Mouse (Mus musculus) forebrain, embryonic 14.5 days (tissue): Measurements from ENCODE around the gene Echdc2. TPM values are rescaled to one million over a fixed set of nuclear protein-coding genes. Genes with fewer than 3 reads are reported as not detected.
"Not testable (repeated sequence)": the region's sequence is repeated elsewhere in the genome, so short reads cannot be mapped to it uniquely, and the experiment has no call there.

Source experiments
- ATAC-seq: fragments of 200-750 bp; cut with Nextera tagmentation; 2 replicates; pipeline ENCODE4 v1.8.0; 2017; ENCODE audit warnings: mild to moderate bottlenecking, moderate library complexity
- DNase-seq: peaks from one replicate; pipeline ENCODE4 v3.0.0-alpha.2; 2015; ENCODE audit warnings: low spot score
- H3K27ac ChIP-seq: fragments of 300-500 bp; sonication (generic); 2 replicates; pipeline ENCODE4 v1.5.1; 2014; ENCODE audit warnings: low read depth, mild to moderate bottlenecking, control low read depth, low read length, moderate library complexity
- H3K27me3 ChIP-seq: fragments of 300-500 bp; sonication (generic); replicated peaks from 2 replicates; pipeline ENCODE4 v1.6.1; 2014; ENCODE audit warnings: low read length, control low read depth, mixed read lengths; ENCODE audit not compliant: control insufficient read depth, insufficient read depth
- H3K36me3 ChIP-seq: fragments of 300-500 bp; sonication (generic); 2 replicates; pipeline ENCODE4 v1.6.1; 2014; ENCODE audit warnings: low read length, control low read depth; ENCODE audit not compliant: control insufficient read depth, insufficient read depth
- H3K4me1 ChIP-seq: fragments of 300-500 bp; sonication (generic); 2 replicates; pipeline ENCODE4 v1.6.1; 2014; ENCODE audit warnings: antibody characterized with exemption, low read length, control low read depth; ENCODE audit not compliant: control insufficient read depth, insufficient read depth
- H3K4me2 ChIP-seq: fragments of 300-500 bp; sonication (generic); 2 replicates; pipeline ENCODE4 v1.6.1; 2014; ENCODE audit warnings: mild to moderate bottlenecking, control low read depth, low read length
- H3K4me3 ChIP-seq: fragments of 300-500 bp; sonication (generic); 2 replicates; pipeline ENCODE4 v1.5.1; 2014; ENCODE audit warnings: low read depth, low read length, control low read depth
- H3K9ac ChIP-seq: fragments of 300-500 bp; sonication (generic); 2 replicates; pipeline ENCODE4 v1.6.1; 2014; ENCODE audit warnings: mild to moderate bottlenecking, low read length, control low read depth, moderate library complexity
- H3K9me3 ChIP-seq: fragments of 300-500 bp; sonication (generic); replicated peaks from 2 replicates; pipeline ENCODE4 v1.6.1; 2016; ENCODE audit warnings: low read length, control low read depth, mixed read lengths; ENCODE audit not compliant: control insufficient read depth
- WGBS: fragments of 180-500 bp; shearing (Covaris S2); extraction: QIAGEN DNeasy Blood & Tissue Kit; methylation state at CpG from one replicate; pipeline ENCODE4 v1.1.7; 2014; 5-methylcytosine and 5-hydroxymethylcytosine counted together
- polyA plus RNA-seq: library from polyadenylated mRNA; unstranded; fragments of >200 nt; fragmentation: Nextera tagmentation; extraction: Ambion mirVana; gene quantifications from 2 replicates; pipeline ENCODE4 v1.2.1, GENCODE M21; 2014

Echdc2 gene
- polyA plus RNA-seq, 1 experiment from 2014 or later = 11.8 TPM

GRCm38 (mm10) chr4:108130452-108130851 lies 34.8 kb upstream of the Echdc2 start:
- Histone ChIP-seq H3K27ac (no peak overlapping the region), H3K9me3 (no peaks in the 10 kb centered on the region), H3K9ac (no peak overlapping the region), H3K4me3 (no peak overlapping the region), H3K27me3 (no peaks in the 10 kb centered on the region), H3K36me3 (no peaks in the 10 kb centered on the region), H3K4me1 (no peaks in the 10 kb centered on the region), H3K4me2 (no peak overlapping the region)
- WGBS = 83% methylated on average over 3 of the region's 3 CpGs
- ATAC-seq (no peak), DNase-seq (no peak)

- WGBS = 90% methylated on average over 5 of the region's 5 CpGs
- ATAC-seq (no peak), DNase-seq (no peak)
- Histone ChIP-seq H3K36me3 (no peaks in the 10 kb centered on the region), H3K4me1 (no peaks in the 10 kb centered on the region), H3K4me2 (no peak overlapping the region), H3K9ac (no peak overlapping the region), H3K9me3 (no peaks in the 10 kb centered on the region), H3K27ac (no peak overlapping the region), H3K4me3 (no peak overlapping the region), H3K27me3 (no peaks in the 10 kb centered on the region)
These were observed 28.3 kb upstream of the Echdc2 start for GRCm38 (mm10) chr4:108136938-108137337.

- not testable (repeated sequence) for H3K9me3 ChIP-seq, H3K4me3 ChIP-seq, ATAC-seq, DNase-seq, H3K9ac ChIP-seq, H3K27me3 ChIP-seq, H3K4me2 ChIP-seq, H3K4me1 ChIP-seq, H3K27ac ChIP-seq, H3K36me3 ChIP-seq
- 88% methylated on average over 2 of the region's 2 CpGs for WGBS
These were observed 22.1 kb upstream of the Echdc2 start for GRCm38 (mm10) chr4:108143178-108143577.

- Histone ChIP-seq H3K36me3 (no peaks in the 10 kb centered on the region), H3K27ac (no peak overlapping the region), H3K4me1 (no peaks in the 10 kb centered on the region), H3K27me3 (no peaks in the 10 kb centered on the region), H3K4me2 (no peak overlapping the region), H3K9ac (no peak overlapping the region), H3K4me3 (no peak overlapping the region), H3K9me3 (no peaks in the 10 kb centered on the region)
- no peak for DNase-seq
- ATAC-seq = no peak
These were observed 21.5 kb upstream of the Echdc2 start for GRCm38 (mm10) chr4:108143778-108144177.

- Histone ChIP-seq H3K4me3 (no peak within 1 kb of the TSS), H3K9me3 (no peaks in the 10 kb centered on the region), H3K4me1 (no peaks in the 10 kb centered on the region), H3K4me2 (no peak within 1 kb of the TSS), H3K9ac (no peak within 1 kb of the TSS), H3K27ac (no peak within 1 kb of the TSS), H3K27me3 (no peaks in the 10 kb centered on the region), H3K36me3 (no peaks in the 10 kb centered on the region)
- WGBS = 85% methylated on average over 1 of the region's 1 CpGs
- ATAC-seq (no peak), DNase-seq (no peak)
These were observed 20.4 kb upstream of the Echdc2 start, which contains the start of gene Scp2 for GRCm38 (mm10) chr4:108144880-108145279. TSS of gene Scp2 (minus strand) at chr4:108144998.

- not testable (repeated sequence) for H3K27me3 ChIP-seq, H3K27ac ChIP-seq, H3K9me3 ChIP-seq, DNase-seq, H3K9ac ChIP-seq, H3K4me2 ChIP-seq, ATAC-seq, H3K4me3 ChIP-seq, H3K4me1 ChIP-seq, H3K36me3 ChIP-seq
- WGBS = 46% methylated on average over 3 of the region's 3 CpGs
These were observed 19.7 kb upstream of the Echdc2 start for GRCm38 (mm10) chr4:108145554-108145953.

GRCm38 (mm10) chr4:108155141-108155540 lies 10.1 kb upstream of the Echdc2 start:
- H3K36me3 ChIP-seq, H3K27ac ChIP-seq, H3K9ac ChIP-seq, H3K4me3 ChIP-seq, ATAC-seq, H3K27me3 ChIP-seq, H3K4me1 ChIP-seq, H3K4me2 ChIP-seq, DNase-seq, H3K9me3 ChIP-seq: not testable (repeated sequence)
- WGBS = 80% methylated on average over 1 of the region's 1 CpGs

GRCm38 (mm10) chr4:108161936-108162335 lies 3.3 kb upstream of the Echdc2 start:
- no peaks in the 10 kb centered on the region for H3K36me3 ChIP-seq
- H3K27ac ChIP-seq = no peak overlapping the region
- no peaks in the 10 kb centered on the region; the same call in 1 of the 2 replicates for H3K9me3 ChIP-seq
- H3K4me1 ChIP-seq = peaks cover 3% of the 10 kb centered on the region; the same call in 1 of the 2 replicates
- no peak overlapping the region for H3K4me3 ChIP-seq
- no peak overlapping the region for H3K4me2 ChIP-seq
- H3K27me3 ChIP-seq = no peaks in the 10 kb centered on the region; the same call in 1 of the 2 replicates
- DNase-seq = no peak
- WGBS = 89% methylated on average over 8 of the region's 8 CpGs
- no peak for ATAC-seq
- no peak overlapping the region for H3K9ac ChIP-seq

GRCm38 (mm10) chr4:108163291-108163690 lies 1.9 kb upstream of the Echdc2 start:
- no peak overlapping the region for H3K9ac ChIP-seq
- no peaks in the 10 kb centered on the region for H3K36me3 ChIP-seq
- DNase-seq = no peak
- H3K4me3 ChIP-seq = no peak overlapping the region
- no peak overlapping the region for H3K27ac ChIP-seq
- WGBS = 86% methylated on average over 3 of the region's 3 CpGs
- no peak for ATAC-seq
- H3K4me1 ChIP-seq = peaks cover 3% of the 10 kb centered on the region; the same call in 1 of the 2 replicates
- H3K4me2 ChIP-seq = no peak overlapping the region
- H3K9me3 ChIP-seq = no peaks in the 10 kb centered on the region; the same call in 1 of the 2 replicates
- H3K27me3 ChIP-seq = no peaks in the 10 kb centered on the region; the same call in 1 of the 2 replicates
